Mouse (Mus musculus) bone marrow macrophage, adult 2 months (primary cell): ENCODE results near the gene Aurkb.

Source experiments
- CTCF ChIP-seq: IDR thresholded peaks from 2 replicates; pipeline ENCODE4 v1.5.1; 2012; ENCODE audit warnings: low read depth, mild to moderate bottlenecking, low read length, moderate library complexity
- POLR2A ChIP-seq: IDR thresholded peaks from 2 replicates; pipeline ENCODE4 v1.6.1; 2012; ENCODE audit warnings: mild to moderate bottlenecking, low read depth, low read length, borderline replicate concordance

- TF ChIP-seq POLR2A (no peak), CTCF (no peak)
Measured at GRCm38 (mm10) chr11:69020691-69021090, 24.8 kb upstream of the Aurkb start.
